Mouse (Mus musculus): Measurements from ENCODE around the gene Tspan5. TPM values are rescaled to one million over a fixed set of nuclear protein-coding genes. Genes with fewer than 3 reads are reported as not detected.

The Tspan5 gene
- polyA plus RNA-seq, 1 experiment from 2014 or later, result 13.9 TPM

- Histone ChIP-seq H3K4me3 (ENCODE audit: low read depth, low read length) (no peak overlapping the region), H3K4me1 (ENCODE audit: control insufficient read depth, insufficient read depth, low read length) (peaks cover 16% of the 10 kb centered on the region), H3K27ac (ENCODE audit: low read depth, low read length) (no peak overlapping the region), H3K9me3 (replicated peaks; ENCODE audit: control insufficient read depth, low read length) (no peaks in the 10 kb centered on the region), H3K9ac (ENCODE audit: low read depth, low read length) (no peak overlapping the region), H3K27me3 (ENCODE audit: control insufficient read depth, insufficient read depth, low read length) (no peaks in the 10 kb centered on the region), H3K4me2 (no peak overlapping the region), H3K36me3 (ENCODE audit: control insufficient read depth, insufficient read depth, low read length) (no peaks in the 10 kb centered on the region)
- ATAC-seq (replicated peaks; ENCODE audit: insufficient number of reproducible peaks, low FRiP score, low TSS enrichment), result no peak
- WGBS (ENCODE audit: insufficient replicate concordance), result 74% methylated on average over 7 of the region's 7 CpGs
Observed at GRCm38 (mm10) chr3:138815127-138815837, 73.3 kb downstream of the Tspan5 start.

GRCm38 (mm10) chr3:138816888-138817656 is 75.1 kb downstream of the Tspan5 start:
- Histone ChIP-seq H3K36me3 (ENCODE audit: control insufficient read depth, insufficient read depth, low read length) (no peaks in the 10 kb centered on the region), H3K9ac (ENCODE audit: low read depth, low read length) (no peak overlapping the region), H3K4me1 (ENCODE audit: control insufficient read depth, insufficient read depth, low read length) (peaks cover 21% of the 10 kb centered on the region), H3K4me3 (ENCODE audit: low read depth, low read length) (no peak overlapping the region), H3K4me2 (no peak overlapping the region), H3K9me3 (replicated peaks; ENCODE audit: control insufficient read depth, low read length) (no peaks in the 10 kb centered on the region), H3K27me3 (ENCODE audit: control insufficient read depth, insufficient read depth, low read length) (no peaks in the 10 kb centered on the region), H3K27ac (ENCODE audit: low read depth, low read length) (no peak overlapping the region)
- WGBS (ENCODE audit: insufficient replicate concordance), result 44% methylated on average over 5 of the region's 5 CpGs
- no peak for ATAC-seq (replicated peaks; ENCODE audit: insufficient number of reproducible peaks, low FRiP score, low TSS enrichment)

- ATAC-seq (replicated peaks; ENCODE audit: insufficient number of reproducible peaks, low FRiP score, low TSS enrichment), result no peak
- no peaks in the 10 kb centered on the region for H3K27me3 ChIP-seq (ENCODE audit: control insufficient read depth, insufficient read depth, low read length)
- no peak overlapping the region for H3K27ac ChIP-seq (ENCODE audit: low read depth, low read length)
- WGBS (ENCODE audit: insufficient replicate concordance), result 83% methylated on average over 6 of the region's 6 CpGs
- no peaks in the 10 kb centered on the region for H3K36me3 ChIP-seq (ENCODE audit: control insufficient read depth, insufficient read depth, low read length)
- H3K4me2 ChIP-seq, result no peak overlapping the region
- no peaks in the 10 kb centered on the region for H3K9me3 ChIP-seq (replicated peaks; ENCODE audit: control insufficient read depth, low read length)
- no peak overlapping the region for H3K9ac ChIP-seq (ENCODE audit: low read depth, low read length)
- peaks cover 12% of the 10 kb centered on the region for H3K4me1 ChIP-seq (ENCODE audit: control insufficient read depth, insufficient read depth, low read length)
- no peak overlapping the region for H3K4me3 ChIP-seq (ENCODE audit: low read depth, low read length)
Observed at GRCm38 (mm10) chr3:138819862-138820261, 77.9 kb downstream of the Tspan5 start.

- WGBS (ENCODE audit: insufficient replicate concordance), result 62% methylated on average over 5 of the region's 5 CpGs
- Histone ChIP-seq H3K36me3 (ENCODE audit: control insufficient read depth, insufficient read depth, low read length) (no peaks in the 10 kb centered on the region), H3K4me3 (ENCODE audit: low read depth, low read length) (no peak overlapping the region), H3K9me3 (replicated peaks; ENCODE audit: control insufficient read depth, low read length) (no peaks in the 10 kb centered on the region), H3K4me2 (no peak overlapping the region), H3K27me3 (ENCODE audit: control insufficient read depth, insufficient read depth, low read length) (no peaks in the 10 kb centered on the region), H3K27ac (ENCODE audit: low read depth, low read length) (no peak overlapping the region), H3K9ac (ENCODE audit: low read depth, low read length) (no peak overlapping the region), H3K4me1 (ENCODE audit: control insufficient read depth, insufficient read depth, low read length) (peaks cover 16% of the 10 kb centered on the region)
- ATAC-seq (replicated peaks; ENCODE audit: insufficient number of reproducible peaks, low FRiP score, low TSS enrichment), result no peak
Observed at GRCm38 (mm10) chr3:138820296-138820695, 78.3 kb downstream of the Tspan5 start.

- Histone ChIP-seq H3K9me3 (replicated peaks; ENCODE audit: control insufficient read depth, low read length) (no peaks in the 10 kb centered on the region), H3K27me3 (ENCODE audit: control insufficient read depth, insufficient read depth, low read length) (no peaks in the 10 kb centered on the region), H3K4me2 (no peak overlapping the region), H3K36me3 (ENCODE audit: control insufficient read depth, insufficient read depth, low read length) (no peaks in the 10 kb centered on the region), H3K27ac (ENCODE audit: low read depth, low read length) (no peak overlapping the region), H3K4me1 (ENCODE audit: control insufficient read depth, insufficient read depth, low read length) (peaks cover 19% of the 10 kb centered on the region), H3K9ac (ENCODE audit: low read depth, low read length) (no peak overlapping the region), H3K4me3 (ENCODE audit: low read depth, low read length) (no peak overlapping the region)
- ATAC-seq (replicated peaks; ENCODE audit: insufficient number of reproducible peaks, low FRiP score, low TSS enrichment), result no peak; the same call in 1 of the 2 replicates
- 37% methylated on average over 5 of the region's 5 CpGs for WGBS (ENCODE audit: insufficient replicate concordance)
Observed at GRCm38 (mm10) chr3:138821886-138822445, 80.0 kb downstream of the Tspan5 start.

- 80% methylated on average over 9 of the region's 9 CpGs for WGBS (ENCODE audit: insufficient replicate concordance)
- no peak overlapping the region for H3K27ac ChIP-seq (ENCODE audit: low read depth, low read length)
- H3K9me3 ChIP-seq (replicated peaks; ENCODE audit: control insufficient read depth, low read length), result no peaks in the 10 kb centered on the region
- H3K36me3 ChIP-seq (ENCODE audit: control insufficient read depth, insufficient read depth, low read length), result no peaks in the 10 kb centered on the region
- no peak for ATAC-seq (replicated peaks; ENCODE audit: insufficient number of reproducible peaks, low FRiP score, low TSS enrichment)
- H3K4me1 ChIP-seq (ENCODE audit: control insufficient read depth, insufficient read depth, low read length), result peaks cover 14% of the 10 kb centered on the region
- no peaks in the 10 kb centered on the region for H3K27me3 ChIP-seq (ENCODE audit: control insufficient read depth, insufficient read depth, low read length)
- H3K9ac ChIP-seq (ENCODE audit: low read depth, low read length), result no peak overlapping the region
- H3K4me3 ChIP-seq (ENCODE audit: low read depth, low read length), result no peak overlapping the region
- no peak overlapping the region for H3K4me2 ChIP-seq
Observed at GRCm38 (mm10) chr3:138823857-138824256, 81.9 kb downstream of the Tspan5 start.

GRCm38 (mm10) chr3:138825296-138825695 is 83.3 kb downstream of the Tspan5 start:
- H3K4me1 ChIP-seq (ENCODE audit: control insufficient read depth, insufficient read depth, low read length), result peaks cover 14% of the 10 kb centered on the region
- no peak overlapping the region for H3K4me3 ChIP-seq (ENCODE audit: low read depth, low read length)
- H3K27me3 ChIP-seq (ENCODE audit: control insufficient read depth, insufficient read depth, low read length), result no peaks in the 10 kb centered on the region
- ATAC-seq (replicated peaks; ENCODE audit: insufficient number of reproducible peaks, low FRiP score, low TSS enrichment), result no peak
- H3K9ac ChIP-seq (ENCODE audit: low read depth, low read length), result no peak overlapping the region
- no peaks in the 10 kb centered on the region for H3K9me3 ChIP-seq (replicated peaks; ENCODE audit: control insufficient read depth, low read length)
- WGBS (ENCODE audit: insufficient replicate concordance), result 41% methylated on average over 6 of the region's 6 CpGs
- no peak overlapping the region for H3K4me2 ChIP-seq
- no peak overlapping the region for H3K27ac ChIP-seq (ENCODE audit: low read depth, low read length)
- no peaks in the 10 kb centered on the region for H3K36me3 ChIP-seq (ENCODE audit: control insufficient read depth, insufficient read depth, low read length)

- Histone ChIP-seq H3K9me3 (replicated peaks; ENCODE audit: control insufficient read depth, low read length) (no peaks in the 10 kb centered on the region), H3K4me1 (ENCODE audit: control insufficient read depth, insufficient read depth, low read length) (peaks cover 14% of the 10 kb centered on the region), H3K4me2 (no peak overlapping the region), H3K36me3 (ENCODE audit: control insufficient read depth, insufficient read depth, low read length) (no peaks in the 10 kb centered on the region), H3K4me3 (ENCODE audit: low read depth, low read length) (no peak overlapping the region), H3K9ac (ENCODE audit: low read depth, low read length) (no peak overlapping the region), H3K27me3 (ENCODE audit: control insufficient read depth, insufficient read depth, low read length) (no peaks in the 10 kb centered on the region), H3K27ac (ENCODE audit: low read depth, low read length) (no peak overlapping the region)
- 72% methylated on average over 8 of the region's 8 CpGs for WGBS (ENCODE audit: insufficient replicate concordance)
- ATAC-seq (replicated peaks; ENCODE audit: insufficient number of reproducible peaks, low FRiP score, low TSS enrichment), result no peak
Observed at GRCm38 (mm10) chr3:138826243-138826800, 84.3 kb downstream of the Tspan5 start.

All from heart, embryonic 11.5 days (tissue).